Mouse (Mus musculus): Measurements from ENCODE around the gene Calhm3.

DNA sequence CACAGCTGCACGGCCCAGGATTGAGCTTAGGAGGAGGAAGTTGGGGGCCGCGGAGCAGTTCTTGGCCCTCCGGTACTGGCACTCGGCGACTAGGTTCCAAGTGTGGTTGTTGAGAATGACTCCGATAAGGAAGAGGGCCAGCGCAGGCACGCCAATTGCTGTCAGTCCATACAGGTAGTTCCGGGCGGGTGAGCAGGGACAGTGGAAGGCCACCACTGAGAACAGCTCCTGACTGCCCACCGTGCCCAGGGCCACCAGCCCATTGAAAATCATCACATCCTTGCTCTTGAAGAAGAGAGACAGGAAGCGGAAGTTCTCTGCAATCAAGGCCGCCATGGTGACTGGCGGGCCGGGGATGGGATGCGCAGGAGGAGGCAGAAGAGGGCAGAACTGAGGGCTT lies 22.0 kb downstream of the Calhm3 start:
- TF ChIP-seq CTCF (IDR thresholded peaks at IDR 0.05; ENCODE audit: low read depth) = no peak
- no peak for TF ChIP-seq EP300 (IDR thresholded peaks at IDR 0.05; ENCODE audit: low read depth)
